In genomic region chr6:82969249-82970084, GRCm38 (mm10) we compare ENCODE assay signal across 37 mouse cellular contexts. TPM values are rescaled to one million over a fixed set of nuclear protein-coding genes. Genes with fewer than 3 reads are reported as not detected.
DNase-seq lines count a peak whose midpoint lies in the region; ATAC-seq and TF ChIP-seq lines count a peak whose summit lies in the region.
"Had no signal": no experiment of that assay in that cellular context is flagged by ENCODE, and none has a peak within 500 bp of the region (broad histone marks: within the 10 kb centered on the region; RNA-seq: fewer than 3 reads in every experiment).

No protein-coding gene starts in this region.

- no peaks in the 10 kb centered on the region for H3K79me2 ChIP-seq in heart, adult 2 months (replicated peaks; ENCODE audit: control insufficient read depth, insufficient read depth, low read length)

- peaks cover 3% of the 10 kb centered on the region; the same call in 1 of the 2 replicates for H3K27me3 ChIP-seq in lung, embryonic 15.5 days
- no peaks in the 10 kb centered on the region for H3K27me3 ChIP-seq in midbrain, embryonic 14.5 days (ENCODE audit: control insufficient read depth, insufficient read depth, low read length)
- peaks cover 2% of the 10 kb centered on the region; the same call in 1 of the 2 replicates for H3K27me3 ChIP-seq in heart, adult 2 months (ENCODE audit: control insufficient read depth, insufficient read depth, low read length)

- 0 out of 2 replicates have a peak, but pooled peaks have one; percentile 41 for ATAC-seq in lung, embryonic 15.5 days (ENCODE audit: borderline replicate concordance, extremely low read depth, low FRiP score, low TSS enrichment)
- no peak for ATAC-seq in midbrain, embryonic 14.5 days (ENCODE audit: low FRiP score, low TSS enrichment)
- ATAC-seq: forebrain, embryonic 14.5 days; inflammation-experienced regulatory T-cells, adult 6 months had no signal

- no peak overlapping the region for H3K4me2 ChIP-seq in lung, embryonic 15.5 days
- no peak overlapping the region for H3K4me2 ChIP-seq in midbrain, embryonic 14.5 days (ENCODE audit: low read length)
- H3K4me2 ChIP-seq: embryonic facial prominence, embryonic 12.5 days; heart, embryonic 12.5 days; hindbrain, embryonic 13.5 days; limb, embryonic 13.5 days; liver, embryonic 13.5 days; neural tube, embryonic 12.5 days had no signal

- TF ChIP-seq CTCF in heart, adult 2 months (IDR thresholded peaks at IDR 0.05), result no peak

- intact Hi-C loops in heart, adult 2 months (cut with DNase I), result loop anchor here (2.0 to 10.0 kb wide), 4 partner anchors 53 to 982 kb away; no protein-coding TSS in a partner anchor

- DNase-seq in 3T3-L1 (ENCODE audit: low read depth, low spot score), result peak; percentile 55
- DNase-seq in NIH3T3 (ENCODE audit: low read depth), result peak; percentile 54
- DNase-seq in lung, postnatal 25 days (ENCODE audit: low spot score), result peak; percentile 66
- DNase-seq in midbrain, embryonic 14.5 days, result no peak
- DNase-seq in urinary bladder, postnatal 10 days (ENCODE audit: low spot score), result no peak
- DNase-seq in heart, adult 2 months, result no peak
- DNase-seq: adrenal gland, postnatal 14 days; B cell, adult 2 months; cerebellum, adult 11-12 months; cerebellum, adult 9-11 months; embryo, embryonic 11 days; gastrocnemius, postnatal 36 days; heart, adult 18-20 months; heart, postnatal 4 days; kidney, adult 11 months; kidney, postnatal 14 days; liver, embryonic 13.5 days; right cerebral cortex, adult 18-20 months; spleen, adult 18-20 months; thymus, postnatal 4 days had no signal

- 47% methylated on average over 6 of the region's 6 CpGs for WGBS in lung, embryonic 15.5 days
- WGBS in midbrain, embryonic 14.5 days, result 80% methylated on average over 6 of the region's 6 CpGs
- WGBS in heart, adult 2 months, result 66% methylated on average over 6 of the region's 6 CpGs

- 0 out of 2 replicates have a peak, but pooled peaks cover 8% of the 10 kb centered on the region for H3K4me1 ChIP-seq in lung, embryonic 15.5 days
- H3K4me1 ChIP-seq in midbrain, embryonic 14.5 days (ENCODE audit: control insufficient read depth, insufficient read depth, low read length), result no peaks in the 10 kb centered on the region
- H3K4me1 ChIP-seq in heart, adult 2 months (ENCODE audit: control insufficient read depth, insufficient read depth, low read length), result no peaks in the 10 kb centered on the region
- H3K4me1 ChIP-seq: embryonic facial prominence, embryonic 12.5 days; heart, embryonic 12.5 days; hindbrain, embryonic 13.5 days; limb, embryonic 13.5 days; liver, embryonic 13.5 days; midbrain, embryonic 10.5 days; neural tube, embryonic 12.5 days had no signal

- H3K27ac ChIP-seq in lung, embryonic 15.5 days, result peak overlapping the region; percentile 73
- H3K27ac ChIP-seq in midbrain, embryonic 14.5 days (replicated peaks; ENCODE audit: low read depth, low read length), result no peak overlapping the region
- no peak overlapping the region for H3K27ac ChIP-seq in heart, adult 2 months
- H3K27ac ChIP-seq: embryonic facial prominence, embryonic 12.5 days; hindbrain, embryonic 13.5 days; left cerebral cortex, adult 2 months; limb, embryonic 13.5 days; liver, embryonic 13.5 days; midbrain, embryonic 10.5 days; neural tube, embryonic 12.5 days had no signal

- no peaks in the 10 kb centered on the region for H3K36me3 ChIP-seq in lung, embryonic 15.5 days
- no peaks in the 10 kb centered on the region for H3K36me3 ChIP-seq in midbrain, embryonic 14.5 days (ENCODE audit: control insufficient read depth, insufficient read depth, low read length)
- no peaks in the 10 kb centered on the region for H3K36me3 ChIP-seq in heart, adult 2 months (ENCODE audit: control insufficient read depth, insufficient read depth, low read length)
- H3K36me3 ChIP-seq: embryonic facial prominence, embryonic 12.5 days; heart, embryonic 12.5 days; hindbrain, embryonic 13.5 days; limb, embryonic 13.5 days; liver, embryonic 13.5 days; midbrain, embryonic 10.5 days; neural tube, embryonic 12.5 days had no signal

- no peak overlapping the region for H3K9ac ChIP-seq in lung, embryonic 15.5 days
- H3K9ac ChIP-seq in midbrain, embryonic 14.5 days (replicated peaks; ENCODE audit: low read length), result no peak overlapping the region
- no peak overlapping the region for H3K9ac ChIP-seq in heart, adult 2 months (ENCODE audit: low read depth, low read length)
- H3K9ac ChIP-seq: embryonic facial prominence, embryonic 12.5 days; heart, embryonic 12.5 days; hindbrain, embryonic 13.5 days; limb, embryonic 13.5 days; liver, embryonic 13.5 days; neural tube, embryonic 12.5 days had no signal

- no peak for TF ChIP-seq EP300 in heart, adult 2 months (IDR thresholded peaks at IDR 0.05; ENCODE audit: insufficient read depth, low read depth, low read length)

- no peak for TF ChIP-seq POLR2A in heart, adult 2 months (IDR thresholded peaks at IDR 0.05; ENCODE audit: insufficient read depth, low read depth, low read length)

- H3K9me3 ChIP-seq in lung, embryonic 15.5 days, result no peaks in the 10 kb centered on the region
- H3K9me3 ChIP-seq in midbrain, embryonic 14.5 days (ENCODE audit: control insufficient read depth, low read length), result no peaks in the 10 kb centered on the region
- H3K9me3 ChIP-seq: embryonic facial prominence, embryonic 12.5 days; heart, embryonic 12.5 days; hindbrain, embryonic 13.5 days; limb, embryonic 13.5 days; liver, embryonic 13.5 days; midbrain, embryonic 10.5 days; neural tube, embryonic 12.5 days had no signal

- H3K4me3 ChIP-seq in lung, embryonic 15.5 days, result no peak overlapping the region
- no peak overlapping the region for H3K4me3 ChIP-seq in midbrain, embryonic 14.5 days (replicated peaks; ENCODE audit: low read depth, low read length)
- no peak overlapping the region for H3K4me3 ChIP-seq in heart, adult 2 months
- H3K4me3 ChIP-seq: embryonic facial prominence, embryonic 12.5 days; heart, embryonic 12.5 days; hindbrain, embryonic 13.5 days; left cerebral cortex, adult 2 months; limb, embryonic 13.5 days; liver, embryonic 13.5 days; midbrain, embryonic 10.5 days; myocyte; neural tube, embryonic 12.5 days had no signal

RNA-seq across cellular contexts. Expression of gene M1ap, which starts 22.8 kb away (rescaled TPM):
- polyA plus RNA-seq in lung, embryonic 15.5 days (2015; fragmentation: Nextera tagmentation; extraction: Ambion mirVana), result 1.9 and 2.5 TPM in 2 replicates
- 0.28 TPM in 1 of 2 replicates, not detected in the other for polyA plus RNA-seq in midbrain, embryonic 14.5 days (2014; fragmentation: Nextera tagmentation; extraction: Ambion mirVana)
- under 1 TPM in 1 of 2 experiments, not detected in 1; 0.34 TPM for total RNA-seq in heart, adult 2 months (2021)
- 0.31 TPM in 1 of 2 replicates, not detected in the other for polyA plus RNA-seq in heart, adult 2 months (2012; rRNA removed)
- total RNA-seq: adrenal gland, postnatal 14 days; gastrocnemius, adult 18-20 months; gastrocnemius, postnatal 36 days; layer of hippocampus, adult 18-20 months; layer of hippocampus, postnatal 10 days; left cerebral cortex, adult 2 months; left cerebral cortex, postnatal 25 days had no signal
- polyA plus RNA-seq: hindbrain, embryonic 13.5 days; midbrain, postnatal 0 days; neural tube, embryonic 12.5 days had no signal

RNA-seq across cellular contexts. Expression of gene Sema4f, which starts 29.9 kb away (rescaled TPM):
- polyA plus RNA-seq in lung, embryonic 15.5 days (2015; fragmentation: Nextera tagmentation; extraction: Ambion mirVana), result 14.0 TPM in 2 replicates
- polyA plus RNA-seq in midbrain, embryonic 14.5 days (2014; fragmentation: Nextera tagmentation; extraction: Ambion mirVana), result 11.3 and 11.5 TPM in 2 replicates
- under 1 TPM; 0.13 to 0.18 TPM for total RNA-seq in heart, adult 2 months (2021)
- 0.37 and 0.53 TPM in 2 replicates for polyA plus RNA-seq in heart, adult 2 months (2012; rRNA removed)
- polyA plus RNA-seq: heart, postnatal 0 days had no signal

Comparison
In these comparisons a context has a peak if more than half of its experiments do, and no peak if none do; other contexts are left out.
1. DNase-seq: peak in 3T3-L1 (single experiment), NIH3T3 (single experiment) and lung, postnatal 25 days (single experiment); none in midbrain, embryonic 14.5 days (single experiment), urinary bladder, postnatal 10 days (single experiment) and heart, adult 2 months (0 of 2).